Mouse (Mus musculus) urinary bladder, postnatal 0 days (tissue): ENCODE data around the gene Reep6. TPM values are rescaled to one million over a fixed set of nuclear protein-coding genes. Genes with fewer than 3 reads are reported as not detected.

Source experiments
- microRNA-seq: library from miRNA; unstranded; fragments of <30 nt; microRNA quantifications from one replicate; pipeline ENCODE4, GENCODE M21; 2016
- polyA plus RNA-seq: library from polyadenylated mRNA; unstranded; fragments of >200 nt; fragmentation: Nextera tagmentation; extraction: Ambion mirVana; gene quantifications from 2 replicates; pipeline ENCODE4 v1.2.1, GENCODE M21; 2015

Reep6 gene
- 17.3 and 20.4 TPM in 2 replicates for polyA plus RNA-seq

DNA sequence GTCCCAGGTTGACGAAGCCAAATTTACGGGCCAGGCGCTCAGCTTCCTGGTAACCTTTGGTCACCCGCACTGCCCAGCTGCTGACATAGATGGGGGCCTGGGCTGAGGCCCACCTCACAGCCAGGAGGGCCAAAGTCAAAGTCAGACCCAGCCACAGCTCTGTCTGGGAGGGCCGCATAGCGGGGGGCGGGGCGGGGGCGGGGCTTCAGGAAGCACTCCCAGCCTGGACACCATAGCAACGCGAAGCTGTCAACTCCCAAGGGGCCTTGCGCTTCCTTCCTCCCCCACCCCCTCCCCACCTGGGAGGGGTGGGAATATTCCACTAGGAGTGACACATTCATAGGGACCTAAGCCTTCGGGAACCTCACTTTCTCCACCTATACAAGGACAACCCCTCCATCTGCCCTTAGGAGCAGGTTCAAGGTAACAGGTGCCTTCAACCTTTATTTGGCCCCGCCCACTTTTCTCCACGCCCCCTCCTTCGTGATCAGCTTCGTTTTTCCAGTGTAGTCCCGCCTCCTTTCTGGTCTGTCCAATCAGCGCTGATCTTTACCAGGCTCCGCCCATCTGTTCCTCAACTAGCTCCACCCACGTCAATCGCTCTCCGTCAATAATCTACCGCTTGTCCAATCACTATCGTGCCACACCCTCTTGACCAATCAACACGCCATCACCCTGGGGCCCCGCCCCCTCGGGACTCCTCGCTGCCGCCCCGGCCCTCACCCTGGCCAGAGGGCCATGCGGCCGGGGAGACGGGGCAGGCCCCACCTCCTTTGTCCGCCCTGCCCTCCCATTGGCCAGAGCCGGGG is at the start of gene Reep6, which contains the start of gene Pcsk4:
Gene Reep6 (plus strand): TSS at position 681 of the 809 bp plus-strand sequence.
Gene Pcsk4 (minus strand): TSS at position 226 of the 809 bp plus-strand sequence.

DNA sequence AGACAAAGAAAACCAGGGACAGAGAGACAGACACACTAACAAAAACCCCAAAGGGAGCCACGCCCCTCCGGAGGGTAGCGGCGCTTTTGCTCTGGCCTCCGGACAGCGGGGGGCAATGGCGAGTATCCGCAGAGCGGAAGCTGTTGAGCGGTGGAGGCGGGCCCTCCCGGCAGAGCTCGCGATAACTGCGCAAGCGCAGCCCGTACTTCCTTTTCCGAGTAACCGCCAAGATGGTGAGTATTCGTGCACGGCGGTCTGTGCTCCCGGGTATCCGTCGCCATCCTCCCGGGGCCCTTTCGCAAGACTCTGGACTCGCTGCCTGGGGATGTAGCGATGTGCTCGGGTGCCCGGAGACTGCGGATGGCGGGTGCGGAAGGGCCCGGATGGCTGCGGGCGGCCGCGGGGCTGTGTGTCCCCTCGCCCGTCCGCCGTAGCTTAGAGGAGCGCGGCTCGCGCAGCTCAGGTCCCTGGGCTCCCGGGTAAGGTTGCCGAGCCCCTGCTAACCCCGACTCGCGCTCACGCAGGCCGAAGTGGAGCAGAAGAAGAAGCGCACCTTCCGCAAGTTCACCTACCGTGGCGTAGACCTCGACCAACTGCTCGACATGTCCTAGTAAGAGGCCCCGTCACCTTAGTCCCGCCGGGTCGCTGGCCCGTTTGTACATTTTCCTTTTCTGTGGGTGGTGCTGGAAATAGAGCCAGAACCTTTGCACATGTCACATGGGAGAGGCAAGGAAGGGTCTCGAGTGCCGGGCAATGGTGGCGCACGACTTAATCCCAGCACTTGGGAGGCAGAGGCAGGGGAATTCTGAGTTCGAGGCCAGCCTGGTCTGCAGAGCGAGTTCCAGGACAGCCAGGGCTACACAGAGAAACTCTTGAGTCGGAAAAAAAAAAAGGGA is 37.3 kb upstream of the Reep6 start, which contains the start of gene Rps15:
Gene Rps15 (plus strand): TSS at position 203 of the 896 bp plus-strand sequence.

DNA sequence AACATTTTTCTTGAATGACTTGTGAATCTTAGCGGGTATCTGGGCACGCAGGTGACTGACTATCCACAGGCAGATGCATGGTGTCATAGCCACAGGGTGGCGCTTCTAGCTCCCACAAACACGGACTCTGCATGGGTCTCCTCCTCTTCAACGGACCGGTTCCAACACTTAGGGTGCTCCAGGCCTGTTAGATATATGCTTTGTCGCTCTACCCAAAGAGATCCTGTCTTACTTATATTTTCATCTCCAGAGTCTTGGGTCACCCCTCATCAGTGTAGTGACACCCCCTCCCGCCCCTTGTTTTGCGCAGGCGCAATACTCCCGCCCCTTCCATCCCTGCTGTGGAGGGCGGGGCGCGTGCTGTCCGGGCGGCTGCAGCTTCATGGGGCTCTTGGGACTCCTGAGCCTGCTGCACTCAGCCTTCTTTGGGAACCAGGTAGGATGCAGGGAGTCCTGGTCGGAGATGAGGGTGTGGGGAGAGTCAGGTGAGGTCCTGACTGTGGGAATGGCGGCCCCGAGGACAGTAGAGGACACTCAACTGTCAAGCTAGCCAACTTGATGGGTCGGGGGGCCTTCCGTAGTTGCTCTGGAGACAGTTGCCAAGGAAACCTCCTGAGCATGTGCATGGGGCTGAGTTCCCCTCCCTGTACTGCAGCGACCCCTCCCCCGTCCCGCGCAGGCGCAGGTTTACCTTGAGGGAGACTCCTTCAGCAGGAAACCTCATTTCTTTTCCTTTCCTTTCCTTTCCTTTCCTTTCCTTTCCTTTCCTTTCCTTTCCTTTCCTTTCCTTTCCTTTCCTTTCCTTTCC is 33.9 kb upstream of the Reep6 start, which contains the start of gene Apc2:
Gene Apc2 (plus strand): TSS at position 360 of the 808 bp plus-strand sequence.

DNA sequence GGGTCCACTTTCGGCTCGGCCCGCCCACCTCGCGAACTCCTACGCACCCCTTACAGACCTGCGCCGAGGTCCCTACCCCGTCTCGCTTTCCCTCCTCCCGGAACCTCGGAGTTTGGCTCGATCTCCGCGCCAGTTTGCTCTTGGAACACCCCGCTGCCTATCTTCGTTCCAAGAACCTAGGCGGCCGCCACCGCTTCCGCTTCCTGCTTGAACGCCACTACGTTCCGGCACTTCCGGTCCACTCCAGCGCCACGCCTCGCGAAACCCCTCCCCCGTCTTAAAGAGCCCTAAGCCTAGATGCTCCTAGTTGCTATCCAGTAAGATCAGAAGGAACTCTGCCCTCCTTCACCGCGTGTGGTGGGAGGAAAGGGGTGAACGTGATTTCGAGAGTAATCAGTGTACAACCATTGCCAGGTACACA is 9.4 kb upstream of the Reep6 start, which contains the start of gene 2310011J03Rik:
Gene 2310011J03Rik (minus strand): TSS at position 198 of the 421 bp plus-strand sequence.

DNA sequence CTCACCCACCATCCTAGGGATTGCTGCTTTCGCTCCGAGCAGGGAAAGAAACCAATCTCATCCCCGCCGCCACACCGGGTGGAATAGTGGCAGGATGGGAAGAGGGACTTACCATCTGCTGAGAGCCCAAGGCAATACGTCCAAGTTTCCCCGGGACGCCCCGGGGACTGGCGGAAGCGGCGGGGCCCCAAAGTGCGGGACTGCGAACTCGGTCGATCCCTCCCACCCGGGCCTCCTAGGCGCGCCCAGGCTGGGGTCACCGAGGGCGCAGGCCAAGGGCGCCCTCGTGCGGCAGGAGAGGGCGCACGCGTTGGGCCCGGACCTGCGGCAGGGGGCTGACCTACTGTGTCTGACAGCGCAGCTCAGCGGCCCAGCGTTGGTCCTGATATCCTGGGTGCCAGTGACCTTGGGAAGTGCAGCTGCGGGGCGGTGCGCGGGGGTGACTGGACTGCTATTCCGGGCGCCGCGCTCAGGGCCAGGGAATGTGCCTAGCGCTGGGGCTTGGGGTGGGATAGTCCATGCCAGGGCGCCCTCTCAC is 18.6 kb downstream of the Reep6 start, which contains the start of gene Adamtsl5:
Gene Adamtsl5 (minus strand): TSS at position 169 of the 538 bp plus-strand sequence.

DNA sequence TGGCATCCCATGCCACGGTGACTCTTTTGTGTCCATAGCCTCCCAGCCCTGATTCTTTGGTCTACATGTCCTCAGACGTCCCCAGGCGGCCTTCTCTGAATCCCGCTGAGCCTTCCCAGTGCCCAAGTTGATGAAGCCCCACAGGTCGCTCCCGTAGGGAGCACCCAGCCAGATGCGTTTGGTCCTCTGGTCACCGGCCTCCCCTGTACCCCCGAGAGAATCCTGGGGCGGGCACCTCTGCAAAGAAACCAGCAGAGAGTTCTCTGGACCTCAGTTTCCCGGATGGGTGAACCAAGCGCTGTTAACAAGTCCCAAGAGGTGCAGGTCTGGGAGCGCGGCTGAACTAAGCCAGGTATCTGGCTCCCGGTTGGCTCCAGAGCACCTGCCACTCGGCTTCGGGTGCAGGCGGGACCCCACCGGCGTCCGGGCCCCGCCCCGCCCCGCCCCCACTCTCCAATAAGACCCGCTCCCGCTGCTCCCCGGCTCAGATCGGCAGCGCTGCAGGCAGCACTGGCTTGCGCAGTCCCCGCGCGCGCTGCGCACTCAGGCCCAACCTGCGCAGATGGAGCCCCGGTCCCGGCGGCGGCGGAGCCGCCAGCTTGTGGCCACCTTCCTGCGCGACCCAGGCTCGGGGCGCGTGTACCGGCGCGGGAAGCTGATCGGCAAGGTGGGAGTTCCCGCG is 26.4 kb downstream of the Reep6 start, which contains the start of gene Plk5:
Gene Plk5 (plus strand): TSS at position 459 of the 682 bp plus-strand sequence.

Small RNAs within 50 kb of the gene (microRNA-seq; reads per million reads assigned to microRNA genes)
- gene Gm22721: not detected

Other genes starting within 250 kb of the Reep6 start
- gene Sbno2, start 224.4 kb upstream of the Reep6 start, polyA plus RNA-seq: 14.6 and 18.7 TPM in 2 replicates
- gene Stk11, start 214.2 kb upstream of the Reep6 start, polyA plus RNA-seq: 11.9 and 12.4 TPM in 2 replicates
- 604 and 621 TPM in 2 replicates for gene Atp5d, start 191.3 kb upstream of the Reep6 start, polyA plus RNA-seq
- gene Cbarp, start 189.1 kb upstream of the Reep6 start, polyA plus RNA-seq: 2.1 and 2.4 TPM in 2 replicates
- 7.5 and 7.6 TPM in 2 replicates for gene Midn, start 181.7 kb upstream of the Reep6 start, polyA plus RNA-seq
- 215 and 228 TPM in 2 replicates for gene Cirbp, start 164.0 kb upstream of the Reep6 start, polyA plus RNA-seq
- gene 1600002K03Rik, start 157.0 kb upstream of the Reep6 start, polyA plus RNA-seq: 8.1 and 10.7 TPM in 2 replicates
- gene Efna2, start 150.5 kb upstream of the Reep6 start, polyA plus RNA-seq: 5.6 and 6.3 TPM in 2 replicates
- gene Mum1, start 103.5 kb upstream of the Reep6 start, polyA plus RNA-seq: 19.8 and 28.1 TPM in 2 replicates
- gene Ndufs7, start 80.8 kb upstream of the Reep6 start, polyA plus RNA-seq: 297 and 358 TPM in 2 replicates
- gene Gamt, start 68.9 kb upstream of the Reep6 start, polyA plus RNA-seq: 21.6 and 22.3 TPM in 2 replicates
- gene Dazap1, start 68.5 kb upstream of the Reep6 start, polyA plus RNA-seq: 25.8 and 28.0 TPM in 2 replicates
- 647 and 717 TPM in 2 replicates for gene Rps15, start 37.5 kb upstream of the Reep6 start, polyA plus RNA-seq
- 0.36 and 0.45 TPM in 2 replicates for gene Apc2, start 34.0 kb upstream of the Reep6 start, polyA plus RNA-seq
- gene 2310011J03Rik, start 9.4 kb upstream of the Reep6 start, polyA plus RNA-seq: 39.5 and 42.5 TPM in 2 replicates
- gene Pcsk4, start 455 bp upstream of the Reep6 start, polyA plus RNA-seq: 1.3 and 2.2 TPM in 2 replicates
- gene Adamtsl5, start 18.5 kb downstream of the Reep6 start, polyA plus RNA-seq: 21.4 and 22.9 TPM in 2 replicates
- not detected in 2 replicates for gene Plk5, start 26.5 kb downstream of the Reep6 start, polyA plus RNA-seq
- 3.7 and 4.2 TPM in 2 replicates for gene Mex3d, start 57.7 kb downstream of the Reep6 start, polyA plus RNA-seq
- gene Mbd3, start 69.6 kb downstream of the Reep6 start, polyA plus RNA-seq: 93.3 and 96.5 TPM in 2 replicates
- gene Uqcr11, start 76.9 kb downstream of the Reep6 start, polyA plus RNA-seq: 829 and 1,098 TPM in 2 replicates
- 28.2 and 29.8 TPM in 2 replicates for gene Tcf3, start 103.7 kb downstream of the Reep6 start, polyA plus RNA-seq
- gene Onecut3, start 164.9 kb downstream of the Reep6 start, polyA plus RNA-seq: not detected in 2 replicates
- 0.05 and 0.07 TPM in 2 replicates for gene Atp8b3, start 209.2 kb downstream of the Reep6 start, polyA plus RNA-seq
- 8.7 and 9.3 TPM in 2 replicates for gene Rexo1, start 231.6 kb downstream of the Reep6 start, polyA plus RNA-seq
- gene Klf16, start 247.4 kb downstream of the Reep6 start, polyA plus RNA-seq: 8.8 and 9.9 TPM in 2 replicates